Mouse (Mus musculus) midbrain, postnatal 0 days (tissue): Measurements from ENCODE around the gene Stox1. TPM values are rescaled to one million over a fixed set of nuclear protein-coding genes. Genes with fewer than 3 reads are reported as not detected.

ENCODE experiments used
- ATAC-seq: fragments of 200-750 bp; cut with Nextera tagmentation; 2 replicates; pipeline ENCODE4 v1.8.0; 2017; ENCODE audit warnings: moderate number of reproducible peaks, mild to moderate bottlenecking, moderate TSS enrichment, moderate library complexity; ENCODE audit not compliant: low FRiP score
- DNase-seq: peaks from one replicate; pipeline ENCODE4 v3.0.0-alpha.2; 2015; ENCODE audit warnings: low spot score
- H3K27ac ChIP-seq: fragments of 300-500 bp; sonication (generic); 2 replicates; pipeline ENCODE4 v1.5.1; 2014; ENCODE audit warnings: low read depth, mild to moderate bottlenecking, low read length, mixed read lengths
- H3K27me3 ChIP-seq: fragments of 300-500 bp; sonication (generic); 2 replicates; pipeline ENCODE4 v1.6.1; 2014; ENCODE audit warnings: low read length, control low read depth, mixed read lengths; ENCODE audit not compliant: insufficient read depth
- H3K36me3 ChIP-seq: fragments of 300-500 bp; sonication (generic); 2 replicates; pipeline ENCODE4 v1.6.1; 2014; ENCODE audit warnings: low read length, control low read depth, mixed read lengths; ENCODE audit not compliant: insufficient read depth
- H3K4me1 ChIP-seq: fragments of 300-500 bp; sonication (generic); 2 replicates; pipeline ENCODE4 v1.6.1; 2014; ENCODE audit warnings: mild to moderate bottlenecking, control low read depth, antibody characterized with exemption, low read length, mixed read lengths; ENCODE audit not compliant: insufficient read depth
- H3K4me2 ChIP-seq: fragments of 300-500 bp; sonication (generic); 2 replicates; pipeline ENCODE4 v1.6.1; 2014; ENCODE audit warnings: low read depth, mild to moderate bottlenecking, low read length, mixed read lengths; ENCODE audit not compliant: poor library complexity, severe bottlenecking
- H3K4me3 ChIP-seq: fragments of 300-500 bp; sonication (generic); 2 replicates; pipeline ENCODE4 v1.5.1; 2014; ENCODE audit warnings: low read depth, mild to moderate bottlenecking, low read length, moderate library complexity
- H3K9ac ChIP-seq: fragments of 300-500 bp; sonication (generic); replicated peaks from 2 replicates; pipeline ENCODE4 v1.6.1; 2014; ENCODE audit warnings: mild to moderate bottlenecking, low read length, moderate library complexity, mixed read lengths; ENCODE audit not compliant: poor library complexity, severe bottlenecking
- H3K9me3 ChIP-seq: fragments of 300-500 bp; sonication (generic); 2 replicates; pipeline ENCODE4 v1.6.1; 2016; ENCODE audit warnings: low read length, control low read depth
- CTCF ChIP-seq: IDR thresholded peaks from 2 replicates; pipeline ENCODE4 v1.5.1; 2016; ENCODE audit warnings: antibody characterized with exemption, mild to moderate bottlenecking
- WGBS: fragments of 180-500 bp; shearing (Covaris S2); extraction: QIAGEN DNeasy Blood & Tissue Kit; methylation state at CpG from one replicate; pipeline ENCODE4 v1.1.7; 2014; 5-methylcytosine and 5-hydroxymethylcytosine counted together
- microRNA-seq: library from miRNA; unstranded; fragments of <30 nt; microRNA quantifications from one replicate; pipeline ENCODE4, GENCODE M21; 2016; ENCODE audit warnings: borderline number of aligned reads
- polyA plus RNA-seq: library from polyadenylated mRNA; unstranded; fragments of >200 nt; fragmentation: Nextera tagmentation; extraction: Ambion mirVana; gene quantifications from 2 replicates; pipeline ENCODE4 v1.2.1, GENCODE M21; 2015
- total RNA-seq: library from RNA; depleted of rRNA; stranded (reverse); fragments of >200 nt; gene quantifications from 2 replicates; pipeline ENCODE4 v1.2.3, GENCODE M21; 2014; rRNA removed

Stox1 gene
- total and polyA plus RNA-seq, 2 experiments from 2014 or later, result 6.3 to 6.7 TPM

GRCm38 (mm10) chr10:62664171-62664570, 61.8 kb downstream of the Stox1 start:
- WGBS, result 89% methylated on average over 10 of the region's 10 CpGs
- DNase-seq, result no peak
- no peaks in the 10 kb centered on the region for H3K4me1 ChIP-seq
- H3K4me3 ChIP-seq, result no peak overlapping the region
- no peaks in the 10 kb centered on the region for H3K9me3 ChIP-seq
- ATAC-seq, result no peak
- peaks cover 3% of the 10 kb centered on the region; the same call in 1 of the 2 replicates for H3K36me3 ChIP-seq
- no peaks in the 10 kb centered on the region; the same call in 1 of the 2 replicates for H3K27me3 ChIP-seq
- no peak overlapping the region for H3K27ac ChIP-seq
- no peak overlapping the region for H3K4me2 ChIP-seq
- no peak overlapping the region for H3K9ac ChIP-seq
- no peak for TF ChIP-seq CTCF

GRCm38 (mm10) chr10:62656711-62657110, 69.2 kb downstream of the Stox1 start:
- H3K4me3 ChIP-seq, result no peak overlapping the region

GRCm38 (mm10) chr10:62651961-62652360, 74.0 kb downstream of the Stox1 start:
- peak overlapping the region; percentile 51 for H3K4me2 ChIP-seq
- ATAC-seq, result no peak
- H3K9me3 ChIP-seq, result no peaks in the 10 kb centered on the region
- H3K4me3 ChIP-seq, result peak overlapping the region; percentile 96
- peak overlapping the region; percentile 59 for H3K9ac ChIP-seq
- no peak for DNase-seq
- H3K4me1 ChIP-seq, result peaks cover 2% of the 10 kb centered on the region; the same call in 1 of the 2 replicates
- H3K36me3 ChIP-seq, result no peaks in the 10 kb centered on the region
- WGBS, result 10% methylated on average over 3 of the region's 3 CpGs
- H3K27me3 ChIP-seq, result no peaks in the 10 kb centered on the region
- no peak for TF ChIP-seq CTCF
- H3K27ac ChIP-seq, result peak overlapping the region; percentile 96

More at GRCm38 (mm10) chr10:62656711-62657110, 69.2 kb downstream of the Stox1 start:
- WGBS, result 79% methylated on average over 7 of the region's 7 CpGs
- ATAC-seq (no peak), DNase-seq (no peak)
- no peak overlapping the region for H3K27ac ChIP-seq
- no peaks in the 10 kb centered on the region for H3K9me3 ChIP-seq
- no peaks in the 10 kb centered on the region for H3K4me1 ChIP-seq
- no peaks in the 10 kb centered on the region for H3K27me3 ChIP-seq
- no peaks in the 10 kb centered on the region for H3K36me3 ChIP-seq
- TF ChIP-seq CTCF, result no peak
- H3K4me2 ChIP-seq, result no peak overlapping the region
- no peak overlapping the region for H3K9ac ChIP-seq

GRCm38 (mm10) chr10:62650881-62651810, 74.8 kb downstream of the Stox1 start, which contains the start of gene Ddx50:
Ddx50 (minus strand) TSS chr10:62651218.
- DNase-seq, result peak; percentile 100
- WGBS, result under 1% methylated on average over 82 of the region's 89 CpGs
- peaks cover 2% of the 10 kb centered on the region; the same call in 1 of the 2 replicates for H3K4me1 ChIP-seq
- peak within 1 kb of the TSS; percentile 96 for H3K4me3 ChIP-seq
- no peak; the same call in 1 of the 2 replicates for TF ChIP-seq CTCF
- H3K9me3 ChIP-seq, result no peaks in the 10 kb centered on the region
- ATAC-seq, result peak; percentile 100
- H3K4me2 ChIP-seq, result peak within 1 kb of the TSS; percentile 57
- H3K9ac ChIP-seq, result peak within 1 kb of the TSS; percentile 91
- H3K36me3 ChIP-seq, result peaks cover 6% of the 10 kb centered on the region; the same call in 1 of the 2 replicates
- peak within 1 kb of the TSS; percentile 96 for H3K27ac ChIP-seq
- H3K27me3 ChIP-seq, result no peaks in the 10 kb centered on the region

- Histone ChIP-seq H3K4me2 (peak overlapping the region; percentile 57), H3K27me3 (no peaks in the 10 kb centered on the region), H3K9ac (peak overlapping the region; percentile 91), H3K4me3 (peak overlapping the region; percentile 96), H3K9me3 (no peaks in the 10 kb centered on the region), H3K36me3 (peaks cover 9% of the 10 kb centered on the region; the same call in 1 of the 2 replicates), H3K27ac (peak overlapping the region; percentile 96), H3K4me1 (peaks cover 2% of the 10 kb centered on the region; the same call in 1 of the 2 replicates)
- no peak for TF ChIP-seq CTCF
- ATAC-seq (no peak), DNase-seq (peak; percentile 44)
- WGBS, result 0% methylated on average over 17 of the region's 17 CpGs
Measured at GRCm38 (mm10) chr10:62650358-62650782, 75.6 kb downstream of the Stox1 start.

Small RNA genes lying within 50 kb of the gene (microRNA-seq; reads per million reads assigned to microRNA genes)
- gene Mir7215, result not detected

Other genes starting within 250 kb of the Stox1 start
- gene Vps26a, start 239.3 kb downstream of the Stox1 start, total RNA-seq, result 28.6 and 31.4 TPM in 2 replicates
- gene Vps26a, start 239.3 kb downstream of the Stox1 start, polyA plus RNA-seq, result 41.8 and 42.6 TPM in 2 replicates
- gene Srgn, start 198.7 kb downstream of the Stox1 start, total RNA-seq, result 15.5 and 16.2 TPM in 2 replicates
- gene Srgn, start 198.7 kb downstream of the Stox1 start, polyA plus RNA-seq, result 19.3 and 23.5 TPM in 2 replicates
- 70.5 and 84.2 TPM in 2 replicates for gene Kif1bp, start 147.7 kb downstream of the Stox1 start, total RNA-seq
- 69.2 and 73.4 TPM in 2 replicates for gene Kif1bp, start 147.7 kb downstream of the Stox1 start, polyA plus RNA-seq
- gene Ddx21, start 123.8 kb downstream of the Stox1 start, total RNA-seq, result 16.7 and 20.2 TPM in 2 replicates
- gene Ddx21, start 123.8 kb downstream of the Stox1 start, polyA plus RNA-seq, result 8.7 and 10.6 TPM in 2 replicates
- 40.8 and 61.8 TPM in 2 replicates for gene Ddx50, start 74.9 kb downstream of the Stox1 start, total RNA-seq
- gene Ddx50, start 74.9 kb downstream of the Stox1 start, polyA plus RNA-seq, result 71.9 and 77.0 TPM in 2 replicates
- 49.9 and 70.8 TPM in 2 replicates for gene Ccar1, start 66.2 kb upstream of the Stox1 start, total RNA-seq
- gene Ccar1, start 66.2 kb upstream of the Stox1 start, polyA plus RNA-seq, result 69.6 and 78.5 TPM in 2 replicates
- gene Tet1, start 182.9 kb upstream of the Stox1 start, total RNA-seq, result 29.0 and 40.5 TPM in 2 replicates
- gene Tet1, start 182.9 kb upstream of the Stox1 start, polyA plus RNA-seq, result 31.1 and 34.9 TPM in 2 replicates
- 19.0 and 23.0 TPM in 2 replicates for gene Slc25a16, start 194.5 kb upstream of the Stox1 start, total RNA-seq
- 12.3 and 13.7 TPM in 2 replicates for gene Slc25a16, start 194.5 kb upstream of the Stox1 start, polyA plus RNA-seq
- gene Dna2, start 220.9 kb upstream of the Stox1 start, total RNA-seq, result 2.0 and 3.5 TPM in 2 replicates
- gene Dna2, start 220.9 kb upstream of the Stox1 start, polyA plus RNA-seq, result 2.6 and 2.7 TPM in 2 replicates